Mouse (Mus musculus) lung, postnatal 0 days (tissue): ENCODE data around the gene Odf3b.

ENCODE experiments used
- CTCF ChIP-seq: IDR thresholded peaks from 2 replicates; pipeline ENCODE4 v1.5.1; 2016; ENCODE audit warnings: antibody characterized with exemption, mild to moderate bottlenecking
- EP300 ChIP-seq: IDR thresholded peaks from 2 replicates; pipeline ENCODE4 v1.6.1; 2016; ENCODE audit warnings: antibody characterized with exemption, mild to moderate bottlenecking, control low read depth

GRCm38 (mm10) chr15:89339696-89340095 is 39.4 kb downstream of the Odf3b start:
- TF ChIP-seq CTCF (no peak), EP300 (no peak)
